Mouse (Mus musculus): ENCODE measurements around the gene Lmod3. TPM values are rescaled to one million over a fixed set of nuclear protein-coding genes. Genes with fewer than 3 reads are reported as not detected.

The Lmod3 gene
- total RNA-seq (2023): not detected

GRCm38 (mm10) chr6:97252711-97253221, at the start of gene Lmod3:
Gene Lmod3 (minus strand): TSS chr6:97252759.

GRCm38 (mm10) chr6:97210191-97210961, 42.2 kb downstream of the Lmod3 start, which contains the start of gene Arl6ip5:
Gene Arl6ip5 (plus strand): TSS chr6:97210689.

GRCm38 (mm10) chr6:97205439-97205885, 47.1 kb downstream of the Lmod3 start, which contains the start of gene Uba3:
Gene Uba3 (minus strand): TSS chr6:97205647.

Other genes with a start within 250 kb of the Lmod3 start
- not detected for gene Fam19a4, start 192.3 kb downstream of the Lmod3 start, total RNA-seq (2023)
- gene Eogt, start 103.6 kb downstream of the Lmod3 start, total RNA-seq (2023): 19.3 TPM
- 61.3 TPM for gene Tmf1, start 73.6 kb downstream of the Lmod3 start, total RNA-seq (2023)
- 61.5 TPM for gene Uba3, start 47.1 kb downstream of the Lmod3 start, total RNA-seq (2023)
- gene Arl6ip5, start 42.1 kb downstream of the Lmod3 start, total RNA-seq (2023): 140 TPM